Mouse (Mus musculus): ENCODE results near the gene Gpn3. TPM values are rescaled to one million over a fixed set of nuclear protein-coding genes. Genes with fewer than 3 reads are reported as not detected.
A peak's percentile ranks its signal among the peaks of the same experiment; 100 is the strongest.
"Not testable (repeated sequence)": the region's sequence is repeated elsewhere in the genome, so short reads cannot be mapped to it uniquely, and the experiment has no call there.

Gene Gpn3
- total RNA-seq, 2 experiments from 2014 or later, result 19.7 to 22.4 TPM

DNA sequence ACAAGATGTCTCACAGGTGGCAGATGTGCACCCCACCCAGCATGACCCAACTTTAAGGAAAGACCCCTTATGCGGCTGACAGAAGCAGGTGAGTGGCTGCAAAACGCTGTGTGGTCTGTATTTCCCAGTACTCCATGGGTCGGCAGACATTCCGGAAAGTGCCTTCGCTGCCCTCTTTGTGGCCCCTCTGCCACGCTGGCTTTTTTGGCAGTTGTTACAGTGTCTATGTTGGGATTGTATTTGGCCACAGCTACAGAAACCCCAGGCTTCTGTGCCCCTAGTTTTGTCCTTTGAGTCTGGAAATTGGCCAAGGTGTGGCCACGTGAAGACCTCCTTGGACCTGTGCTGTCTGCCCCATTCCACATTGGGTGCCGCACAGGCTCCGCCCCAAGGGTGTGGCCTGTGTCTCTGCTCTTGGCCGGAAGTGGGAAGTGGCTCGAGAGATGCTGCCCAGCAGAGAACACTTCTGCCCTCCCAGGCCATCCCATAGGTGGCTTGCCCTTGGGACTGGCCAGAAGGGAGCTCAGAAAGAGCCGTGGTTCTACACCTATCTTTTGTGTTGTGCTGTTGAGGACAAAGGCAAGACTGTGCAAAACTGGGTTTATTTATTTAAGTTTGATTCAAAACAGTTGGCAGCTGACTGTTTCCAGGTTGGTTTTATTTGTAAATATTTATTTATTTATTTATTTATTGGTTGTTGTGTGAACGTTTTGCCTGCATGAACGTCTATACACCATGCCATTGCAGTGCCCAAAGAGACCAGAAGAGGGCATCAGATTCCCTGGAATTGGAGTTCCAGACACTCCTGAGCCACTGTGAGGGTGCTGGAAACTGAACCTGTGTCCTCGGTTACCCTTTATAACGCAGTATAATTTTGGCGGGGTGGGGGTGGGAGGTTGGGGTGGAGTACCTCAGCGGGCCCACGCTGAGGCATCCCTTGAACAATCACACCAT, 38.3 kb downstream of the Gpn3 start:
- intact Hi-C loops (cut with DNase I), result no loop called here
- peak in 1 of 2 experiments; percentile 37 for DNase-seq (ENCODE audit: extremely low spot score in 1 of 2, low spot score in 2 of 2)

DNA sequence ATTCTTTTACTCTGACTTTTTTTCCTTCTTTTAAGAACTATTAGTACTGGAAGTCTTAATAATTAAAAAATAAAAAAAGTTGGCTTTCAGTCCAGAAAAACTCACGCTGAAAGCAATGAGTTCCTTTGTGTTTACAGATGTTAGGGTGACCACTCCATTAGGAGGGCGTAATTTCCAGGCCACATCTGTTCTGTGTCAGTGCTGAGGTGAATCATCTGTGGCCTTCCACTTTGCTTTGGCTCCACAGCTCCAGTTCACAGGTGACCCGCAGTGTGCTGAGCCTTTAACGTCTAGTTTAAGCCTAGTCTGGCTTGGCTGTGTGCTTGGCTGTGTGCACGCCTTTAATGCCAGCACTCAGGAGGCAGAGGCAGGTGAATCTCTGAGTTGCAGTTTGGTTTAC, 40.2 kb downstream of the Gpn3 start:
- no peak for DNase-seq (ENCODE audit: extremely low spot score in 1 of 2, low spot score in 2 of 2)
- intact Hi-C loops (cut with DNase I), result no loop called here

DNA sequence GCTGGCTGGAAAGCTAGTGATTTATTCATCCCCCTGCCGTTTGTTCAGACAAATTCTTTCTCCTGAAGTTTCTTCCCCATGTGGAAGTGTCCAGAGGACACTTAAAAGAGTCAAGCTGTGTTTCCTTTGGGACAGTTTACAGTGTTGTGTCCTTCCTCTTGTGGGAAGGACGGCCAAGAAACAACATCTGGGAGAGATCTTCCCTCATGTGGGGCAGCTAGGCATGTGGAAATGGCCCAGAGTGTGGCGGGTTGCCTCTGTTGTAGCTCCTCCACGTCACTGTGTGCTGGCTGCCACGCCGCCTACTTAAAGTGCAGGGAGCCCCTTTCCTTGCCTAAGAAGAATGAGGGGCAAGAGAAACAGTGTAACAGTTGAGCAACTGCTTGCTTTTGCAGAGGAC, 41.1 kb downstream of the Gpn3 start:
- intact Hi-C loops (cut with DNase I), result no loop called here
- DNase-seq (ENCODE audit: extremely low spot score in 1 of 2, low spot score in 2 of 2), result no peak

DNA sequence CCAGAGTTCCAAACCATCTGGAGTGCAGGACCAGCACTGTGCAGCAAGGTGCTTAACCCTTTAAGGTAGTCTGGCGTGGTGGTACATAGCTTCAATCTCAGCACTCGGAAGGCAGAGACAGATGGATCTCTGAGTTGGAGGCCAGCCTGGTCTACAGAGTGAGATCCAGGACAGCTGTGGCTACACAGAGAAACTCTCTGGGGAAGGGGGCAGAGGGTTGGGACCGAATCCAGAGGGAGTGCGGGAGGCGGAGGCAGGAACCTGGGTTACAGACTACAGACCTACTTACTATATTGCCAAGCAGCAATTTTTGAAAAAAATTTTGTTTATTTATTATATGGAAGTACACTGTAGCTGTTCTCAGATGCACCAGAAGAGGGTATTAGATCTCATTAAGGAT, 42.7 kb downstream of the Gpn3 start:
- intact Hi-C loops (cut with DNase I), result no loop called here
- DNase-seq (ENCODE audit: extremely low spot score in 1 of 2, low spot score in 2 of 2), result no peak

DNA sequence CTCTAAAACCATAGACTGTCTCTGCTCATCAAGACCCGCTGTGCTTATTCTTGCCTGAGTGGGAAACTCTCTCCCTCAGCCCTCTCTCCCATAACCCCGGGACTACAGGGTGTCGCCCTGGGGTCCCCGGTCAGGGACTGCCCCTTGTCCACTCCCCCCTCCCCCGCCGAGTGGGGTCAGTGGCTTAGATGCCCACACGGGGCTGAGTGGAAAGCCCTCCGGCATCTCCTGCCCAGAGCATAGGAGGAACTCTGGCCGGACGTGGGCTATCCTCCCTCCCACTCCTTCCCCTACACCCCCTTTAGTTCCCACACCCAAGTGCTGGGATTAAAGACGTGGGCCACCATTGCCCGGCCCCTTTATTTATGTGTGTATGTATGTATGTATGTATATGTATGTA, 43.8 kb downstream of the Gpn3 start:
- intact Hi-C loops (cut with DNase I), result no loop called here
- peak in 1 of 2 experiments; percentile 35 for DNase-seq (ENCODE audit: extremely low spot score in 1 of 2, low spot score in 2 of 2)

DNA sequence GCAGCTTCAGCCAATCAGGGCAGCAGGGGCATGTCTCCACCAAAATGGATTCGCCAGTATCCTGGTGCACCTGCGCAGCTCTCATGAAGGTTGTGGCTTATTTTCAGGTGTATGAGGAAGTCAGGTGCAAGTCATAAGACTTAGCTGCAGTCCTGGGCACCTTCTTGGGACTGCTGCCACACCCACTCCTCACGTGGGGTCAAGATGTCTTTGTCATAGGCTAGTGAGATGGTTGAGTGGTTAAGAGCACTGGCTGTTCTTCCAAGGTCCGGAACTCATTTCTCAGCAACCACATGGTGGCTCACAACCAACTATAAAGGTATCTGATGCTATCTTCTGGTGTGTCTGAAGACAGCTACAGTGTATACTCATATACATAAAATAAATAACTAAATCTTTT, 49.0 kb downstream of the Gpn3 start:
- intact Hi-C loops (cut with DNase I), result loop anchor here (10.0 kb wide), 1 partner anchor 304 kb away; no protein-coding TSS in a partner anchor

DNA sequence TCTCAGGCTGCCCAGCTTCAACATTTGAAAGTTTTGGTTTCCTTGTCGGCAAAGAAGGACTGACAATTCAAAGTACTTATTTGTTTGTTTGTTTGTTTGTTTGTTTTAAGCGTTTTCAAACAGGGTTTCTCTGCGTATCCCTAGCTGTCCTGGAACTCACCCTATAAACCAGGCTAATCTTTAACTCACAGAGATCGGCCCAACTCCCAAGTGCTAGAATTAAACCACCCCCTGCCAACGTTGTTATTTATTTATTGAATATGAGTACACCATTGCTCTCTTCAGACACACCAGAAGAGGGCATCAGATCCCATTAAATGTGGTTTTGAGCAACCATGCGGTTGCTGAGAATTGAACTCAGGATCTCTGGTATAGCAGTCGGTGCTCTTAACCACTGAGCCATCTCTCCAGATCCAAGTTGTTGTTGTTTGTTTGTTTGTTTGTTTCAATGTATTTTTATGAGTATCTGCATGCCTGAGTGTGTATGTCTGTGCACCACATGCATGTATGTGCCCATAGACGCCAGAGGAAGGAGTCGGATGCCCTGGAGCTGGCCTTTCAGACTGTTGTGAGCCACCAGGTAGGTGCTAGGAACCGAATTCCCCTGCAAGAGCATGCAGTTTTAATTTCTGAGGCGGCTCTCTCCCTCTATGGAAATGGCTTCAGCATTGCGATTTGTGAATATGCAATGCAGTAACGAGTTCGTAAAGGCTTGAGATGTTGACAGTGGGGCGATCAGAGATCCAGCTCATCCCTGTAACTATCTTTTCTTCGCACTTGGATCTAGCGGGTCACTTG, 49.8 kb downstream of the Gpn3 start, which contains the start of gene Anapc7:
Gene Anapc7, plus strand, starts transcription at position 423 of the 798 bp plus-strand sequence.
- no peak for DNase-seq (ENCODE audit: extremely low spot score in 1 of 2, low spot score in 2 of 2)
- intact Hi-C loops (cut with DNase I), result loop anchor here (10.0 kb wide), 1 partner anchor 303 kb away; no protein-coding TSS in a partner anchor

More for the DNA sequence above, 49.0 kb downstream of the Gpn3 start:
- DNase-seq (ENCODE audit: extremely low spot score in 1 of 2, low spot score in 2 of 2), result not testable (repeated sequence)

DNA sequence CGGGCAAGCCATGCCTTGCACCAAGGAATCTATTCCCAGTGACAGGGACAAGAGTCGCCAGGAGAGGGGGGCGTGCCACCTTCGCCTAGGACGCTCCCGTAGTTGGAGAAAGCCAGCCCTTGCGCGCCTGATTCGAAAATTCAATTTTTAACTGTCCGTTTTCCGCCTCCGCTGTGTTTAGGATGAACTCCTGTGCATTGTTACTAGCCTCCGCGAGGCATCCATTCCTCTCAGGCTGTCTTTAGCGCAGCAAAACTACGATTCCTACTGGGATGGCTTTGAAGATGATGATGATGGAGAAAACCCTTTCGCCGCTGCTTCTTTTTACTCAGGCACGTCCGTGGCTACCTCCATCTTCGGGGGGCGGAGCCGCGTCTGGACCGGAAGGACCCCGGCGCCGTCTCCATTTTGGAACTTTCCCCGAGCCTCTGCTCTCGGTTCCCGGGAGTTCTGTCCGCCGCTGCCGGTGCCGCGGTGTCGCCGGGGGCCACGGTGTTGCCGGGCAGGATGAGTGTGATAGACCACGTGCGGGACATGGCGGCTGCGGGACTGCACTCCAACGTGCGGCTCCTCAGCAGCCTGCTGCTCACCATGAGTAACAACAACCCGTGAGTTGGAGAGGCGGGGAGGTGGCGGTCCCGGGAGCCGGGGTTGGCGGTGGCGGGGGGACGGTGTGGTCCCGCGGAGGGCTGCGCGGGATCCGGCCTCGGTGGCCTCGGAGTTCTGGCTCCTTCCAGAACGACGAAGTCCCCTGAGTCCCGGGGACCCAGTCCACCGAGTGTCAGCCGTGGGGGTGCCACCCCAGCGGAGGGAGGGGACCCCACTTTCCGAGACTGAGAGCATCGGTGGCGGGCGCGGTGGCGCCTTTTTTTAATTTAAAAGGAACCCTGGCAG, 50.6 kb downstream of the Gpn3 start:
- intact Hi-C loops (cut with DNase I), result loop anchor here (10.0 kb wide), 1 partner anchor 302 kb away; no protein-coding TSS in a partner anchor
- peak; percentile 85 to 93 for DNase-seq (ENCODE audit: extremely low spot score in 1 of 2, low spot score in 2 of 2)

DNA sequence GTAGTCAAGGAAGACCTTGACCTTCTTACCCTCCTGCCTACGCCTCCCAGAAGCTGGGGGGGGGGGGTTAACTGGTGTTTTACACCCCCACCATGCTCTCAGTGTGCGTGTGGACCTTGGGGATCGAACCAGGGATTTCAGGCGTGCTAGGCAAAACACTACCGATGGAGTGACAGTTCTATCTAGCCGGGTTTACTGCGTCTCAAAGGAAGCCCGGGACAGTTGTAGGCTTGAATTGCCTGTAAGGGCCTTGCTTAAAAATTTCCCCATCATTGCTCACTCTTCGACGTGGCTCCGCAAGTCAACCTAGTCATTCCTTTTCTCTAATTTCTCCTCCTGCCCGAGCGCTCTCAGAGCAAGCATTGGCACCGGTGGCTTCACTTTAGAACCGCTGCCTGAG, 51.4 kb downstream of the Gpn3 start:
- intact Hi-C loops (cut with DNase I), result loop anchor here (10.0 kb wide), 1 partner anchor 302 kb away; no protein-coding TSS in a partner anchor

DNA sequence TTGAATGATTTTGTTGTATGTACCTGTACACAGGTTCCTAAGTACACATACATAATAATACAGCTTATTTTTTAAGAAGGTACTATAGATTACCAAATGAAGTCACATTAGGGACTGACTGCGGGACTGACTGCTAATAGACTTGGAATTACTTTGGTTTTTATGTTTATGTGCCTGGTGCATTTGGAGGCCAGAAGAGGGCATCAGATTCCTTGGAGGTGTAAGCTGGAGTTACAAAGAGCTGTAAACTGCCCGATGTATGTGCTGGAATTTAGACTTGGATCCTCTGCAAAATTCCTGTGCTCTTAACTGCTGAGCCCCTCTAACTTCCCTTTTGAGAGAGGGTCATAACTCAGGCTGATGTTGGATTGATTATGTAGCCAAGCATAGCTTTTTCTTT, 53.9 kb downstream of the Gpn3 start:
- intact Hi-C loops (cut with DNase I), result loop anchor here (10.0 kb wide), 1 partner anchor 299 kb away; no protein-coding TSS in a partner anchor

More for the DNA sequence above, 51.4 kb downstream of the Gpn3 start:
- DNase-seq (ENCODE audit: extremely low spot score in 1 of 2, low spot score in 2 of 2), result no peak

DNA sequence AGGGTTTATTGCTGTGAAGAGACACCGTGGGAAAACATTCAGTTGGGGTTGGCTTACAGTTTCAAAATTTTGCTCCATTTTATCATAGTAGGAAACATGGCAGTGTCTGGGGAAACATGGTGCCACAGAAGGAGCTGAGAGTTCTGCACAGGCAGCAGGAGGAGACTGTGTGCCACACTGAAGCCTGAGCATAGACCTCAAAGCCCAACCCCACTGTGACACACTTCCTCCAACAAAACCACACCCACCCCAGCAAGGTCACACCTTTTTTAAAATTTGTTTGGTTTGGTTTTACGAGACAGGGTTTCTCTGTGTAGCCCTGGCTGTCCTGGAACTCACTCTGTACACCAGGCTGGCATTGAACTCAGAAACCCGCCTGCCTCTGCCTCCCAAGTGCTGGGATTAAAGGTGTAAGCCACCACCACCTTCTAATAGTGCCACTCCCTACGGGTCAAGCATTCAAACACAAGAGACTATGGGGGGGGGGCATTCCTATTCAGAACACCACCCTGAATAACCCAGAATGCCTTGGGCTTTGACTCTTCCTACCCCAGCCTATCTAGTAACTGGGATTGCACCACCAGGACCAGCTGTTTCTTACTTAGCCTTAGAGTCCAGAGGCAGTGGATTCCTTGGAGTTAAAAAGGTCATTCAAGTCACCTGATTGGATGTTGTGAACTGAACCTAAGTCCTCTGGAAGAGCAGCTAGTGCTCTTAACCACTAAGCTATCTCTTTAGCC, 58.5 kb downstream of the Gpn3 start:
- no peak for DNase-seq (ENCODE audit: extremely low spot score in 1 of 2, low spot score in 2 of 2)
- intact Hi-C loops (cut with DNase I), result no loop called here

More for the DNA sequence above, 53.9 kb downstream of the Gpn3 start:
- DNase-seq (ENCODE audit: extremely low spot score in 1 of 2, low spot score in 2 of 2), result no peak

DNA sequence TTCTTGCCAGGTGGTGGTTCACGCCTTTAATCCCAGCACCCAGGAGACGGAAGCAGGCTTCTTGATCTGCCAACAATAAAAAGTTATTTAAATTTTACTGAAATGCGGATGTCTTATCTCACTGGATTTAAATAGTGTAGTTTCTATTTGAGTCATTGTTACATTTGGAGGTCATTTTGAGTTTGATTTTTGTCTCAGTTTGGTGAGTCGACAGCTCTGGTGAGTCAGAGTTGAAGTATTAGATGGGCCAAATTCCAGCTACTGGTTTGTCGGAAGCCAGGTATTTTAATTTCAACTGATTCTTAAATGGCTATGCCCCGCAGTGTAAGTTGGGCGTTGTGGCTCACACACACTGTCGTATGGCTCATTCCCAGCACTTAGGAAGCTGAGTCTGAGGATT, 59.5 kb downstream of the Gpn3 start:
- DNase-seq (ENCODE audit: extremely low spot score in 1 of 2, low spot score in 2 of 2), result no peak
- intact Hi-C loops (cut with DNase I), result no loop called here

Other genes with a start within 250 kb of the Gpn3 start
- gene Ccdc63, start 231.1 kb upstream of the Gpn3 start, total RNA-seq (2021), result 1 to 10 TPM in 1 of 2 experiments, under 1 TPM in 1; 0.24 to 1.2 TPM
- gene Ppp1cc, start 213.6 kb upstream of the Gpn3 start, total RNA-seq (2021), result 100 to 1,000 TPM; 170 to 190 TPM
- 1 to 10 TPM; 2.1 to 2.6 TPM for gene Hvcn1, start 165.1 kb upstream of the Gpn3 start, total RNA-seq (2021)
- 10 to 100 TPM; 13.1 to 15.6 TPM for gene Tctn1, start 107.4 kb upstream of the Gpn3 start, total RNA-seq (2021)
- gene Pptc7, start 87.5 kb upstream of the Gpn3 start, total RNA-seq (2021), result 10 to 100 TPM; 22.8 to 24.1 TPM
- gene Rad9b, start 17.6 kb upstream of the Gpn3 start, total RNA-seq (2021), result 1 to 10 TPM; 4.2 to 4.3 TPM
- 100 to 1,000 TPM; 224 to 239 TPM for gene Vps29, start 17.5 kb upstream of the Gpn3 start, total RNA-seq (2021)
- gene Fam216a, start 488 bp downstream of the Gpn3 start, total RNA-seq (2021), result 10 to 100 TPM; 70.1 to 77.5 TPM
- gene Arpc3, start 20.0 kb downstream of the Gpn3 start, total RNA-seq (2021), result 100 to 1,000 TPM; 268 to 275 TPM
- 10 to 100 TPM; 34.9 to 35.3 TPM for gene Anapc7, start 49.8 kb downstream of the Gpn3 start, total RNA-seq (2021)
- 100 to 1,000 TPM; 618 to 632 TPM for gene Atp2a2, start 130.3 kb downstream of the Gpn3 start, total RNA-seq (2021)
- 10 to 100 TPM; 25.9 to 33.0 TPM for gene Ift81, start 242.6 kb downstream of the Gpn3 start, total RNA-seq (2021)